Mouse (Mus musculus): Measurements from ENCODE around the gene Slc38a4. TPM values are rescaled to one million over a fixed set of nuclear protein-coding genes. Genes with fewer than 3 reads are reported as not detected.

Slc38a4 gene
- polyA plus RNA-seq, 1 experiment from 2014 or later, result 4.1 TPM

DNA sequence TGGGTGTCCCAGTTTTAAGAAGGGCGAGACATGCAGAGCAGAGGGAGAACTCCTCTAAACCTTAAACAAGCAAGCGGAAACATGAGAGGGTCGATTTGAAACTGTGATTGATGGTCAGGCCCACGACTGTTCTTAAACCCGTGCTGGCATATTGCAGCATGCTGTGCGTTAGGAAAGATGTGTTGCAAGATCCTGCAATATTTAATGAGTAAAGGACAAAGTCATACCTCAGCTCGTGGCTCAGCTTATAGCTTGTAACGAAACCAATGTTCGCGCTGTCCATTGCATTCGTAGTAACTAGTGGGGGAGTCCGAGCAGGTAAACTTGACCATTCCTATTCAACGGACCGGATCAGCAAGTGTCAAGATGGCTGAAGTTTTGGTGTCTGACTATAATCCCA, 4.3 kb upstream of the Slc38a4 start:
- Histone ChIP-seq H3K4me3 (ENCODE audit: low read depth, low read length) (no peak overlapping the region), H3K36me3 (ENCODE audit: control insufficient read depth, insufficient read depth, low read length) (no peaks in the 10 kb centered on the region), H3K9me3 (replicated peaks; ENCODE audit: control insufficient read depth, low read length, poor library complexity, severe bottlenecking) (no peaks in the 10 kb centered on the region; the same call in 1 of the 2 replicates), H3K27ac (ENCODE audit: low read length) (no peak overlapping the region), H3K4me1 (ENCODE audit: control insufficient read depth, insufficient read depth, low read length) (no peaks in the 10 kb centered on the region), H3K4me2 (ENCODE audit: low read length) (no peak overlapping the region), H3K9ac (ENCODE audit: low read depth, low read length) (no peak overlapping the region), H3K27me3 (ENCODE audit: control insufficient read depth, insufficient read depth, low read depth, low read length) (no peaks in the 10 kb centered on the region)
- ATAC-seq, result no peak
- 95% methylated on average over 14 of the region's 14 CpGs for WGBS

GRCm38 (mm10) chr15:97059071-97060041, 3.6 kb upstream of the Slc38a4 start:
- H3K4me1 ChIP-seq (ENCODE audit: control insufficient read depth, insufficient read depth, low read length), result no peaks in the 10 kb centered on the region
- no peaks in the 10 kb centered on the region for H3K27me3 ChIP-seq (ENCODE audit: control insufficient read depth, insufficient read depth, low read depth, low read length)
- H3K9me3 ChIP-seq (replicated peaks; ENCODE audit: control insufficient read depth, low read length, poor library complexity, severe bottlenecking), result peaks cover 2% of the 10 kb centered on the region; the same call in 1 of the 2 replicates
- no peak overlapping the region for H3K27ac ChIP-seq (ENCODE audit: low read length)
- no peak overlapping the region for H3K4me2 ChIP-seq (ENCODE audit: low read length)
- no peak for ATAC-seq
- H3K36me3 ChIP-seq (ENCODE audit: control insufficient read depth, insufficient read depth, low read length), result no peaks in the 10 kb centered on the region
- 91% methylated on average over 24 of the region's 24 CpGs for WGBS
- H3K4me3 ChIP-seq (ENCODE audit: low read depth, low read length), result no peak overlapping the region
- no peak overlapping the region for H3K9ac ChIP-seq (ENCODE audit: low read depth, low read length)

DNA sequence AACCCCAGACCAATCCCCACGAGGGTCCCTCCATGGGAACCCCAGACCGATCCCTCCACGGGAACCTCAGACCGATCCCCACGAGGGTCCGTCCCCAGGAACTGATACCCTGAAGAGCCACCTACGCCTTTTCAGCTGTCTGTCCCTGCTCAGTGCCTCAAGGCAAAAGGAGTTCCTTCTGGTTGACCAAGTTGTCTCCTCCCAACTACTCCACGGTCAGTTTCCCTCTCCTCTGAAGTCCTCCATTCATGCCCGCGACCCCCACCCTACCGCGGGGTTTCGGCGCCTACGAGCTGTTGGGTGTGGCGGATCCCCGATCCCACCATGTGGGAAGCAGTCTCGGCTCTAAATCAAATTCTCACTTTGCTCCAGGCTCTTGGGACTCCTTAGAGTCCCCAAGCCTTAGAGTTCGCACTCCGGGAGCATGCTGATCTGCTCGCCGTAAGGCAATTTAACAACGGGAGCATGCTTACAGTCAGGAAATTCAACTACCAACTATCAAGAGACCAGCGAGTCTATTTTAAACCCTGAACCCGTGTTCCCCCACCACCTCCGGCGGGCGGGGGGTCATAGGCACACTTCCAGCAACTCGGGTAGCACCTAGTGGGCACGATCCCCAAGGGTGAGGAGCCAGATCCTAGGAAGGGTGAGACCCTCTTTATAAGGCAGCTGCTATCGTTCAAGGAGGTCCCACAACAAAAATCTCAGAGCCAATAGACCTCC, 828 bp downstream of the Slc38a4 start:
- Histone ChIP-seq H3K4me1 (ENCODE audit: control insufficient read depth, insufficient read depth, low read length) (no peaks in the 10 kb centered on the region), H3K9ac (ENCODE audit: low read depth, low read length) (peak overlapping the region; percentile 25)
- 44% methylated on average over 31 of the region's 31 CpGs for WGBS

DNA sequence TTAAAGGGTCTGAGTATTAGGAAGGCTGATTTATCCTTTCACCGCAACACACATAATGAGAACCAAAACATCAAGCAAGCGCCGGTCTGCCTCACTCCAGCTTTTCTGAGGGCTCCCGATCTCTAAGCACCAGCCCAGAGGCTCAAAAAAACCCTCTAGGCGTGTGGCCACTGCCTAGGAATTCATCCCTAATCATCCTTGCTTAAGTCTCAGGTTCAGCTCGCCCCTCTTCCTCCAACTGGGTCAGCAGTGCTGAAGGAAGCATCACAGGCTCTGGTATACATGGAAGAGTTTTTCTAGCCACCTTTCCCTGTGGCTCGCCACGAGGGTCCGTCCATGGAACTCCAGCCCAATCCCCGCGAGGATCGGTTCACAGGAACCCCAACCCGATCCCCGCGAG, 1.6 kb downstream of the Slc38a4 start:
- Histone ChIP-seq H3K27ac (ENCODE audit: low read length) (no peak overlapping the region), H3K4me3 (ENCODE audit: low read depth, low read length) (peak overlapping the region; percentile 33), H3K27me3 (ENCODE audit: control insufficient read depth, insufficient read depth, low read depth, low read length) (no peaks in the 10 kb centered on the region), H3K9me3 (replicated peaks; ENCODE audit: control insufficient read depth, low read length, poor library complexity, severe bottlenecking) (peaks cover 4% of the 10 kb centered on the region; the same call in 1 of the 2 replicates), H3K36me3 (ENCODE audit: control insufficient read depth, insufficient read depth, low read length) (no peaks in the 10 kb centered on the region), H3K4me1 (ENCODE audit: control insufficient read depth, insufficient read depth, low read length) (no peaks in the 10 kb centered on the region), H3K4me2 (ENCODE audit: low read length) (peak overlapping the region; percentile 67), H3K9ac (ENCODE audit: low read depth, low read length) (peak overlapping the region; percentile 8; the same call in 1 of the 2 replicates)
- WGBS, result 49% methylated on average over 15 of the region's 15 CpGs
- no peak for ATAC-seq

More for the DNA sequence above, 828 bp downstream of the Slc38a4 start:
- Histone ChIP-seq H3K9me3 (replicated peaks; ENCODE audit: control insufficient read depth, low read length, poor library complexity, severe bottlenecking) (peaks cover 4% of the 10 kb centered on the region; the same call in 1 of the 2 replicates), H3K27ac (ENCODE audit: low read length) (no peak overlapping the region), H3K4me2 (ENCODE audit: low read length) (peak overlapping the region; percentile 67), H3K4me3 (ENCODE audit: low read depth, low read length) (peak overlapping the region; percentile 33), H3K27me3 (ENCODE audit: control insufficient read depth, insufficient read depth, low read depth, low read length) (no peaks in the 10 kb centered on the region), H3K36me3 (ENCODE audit: control insufficient read depth, insufficient read depth, low read length) (no peaks in the 10 kb centered on the region)
- no peak for ATAC-seq

DNA sequence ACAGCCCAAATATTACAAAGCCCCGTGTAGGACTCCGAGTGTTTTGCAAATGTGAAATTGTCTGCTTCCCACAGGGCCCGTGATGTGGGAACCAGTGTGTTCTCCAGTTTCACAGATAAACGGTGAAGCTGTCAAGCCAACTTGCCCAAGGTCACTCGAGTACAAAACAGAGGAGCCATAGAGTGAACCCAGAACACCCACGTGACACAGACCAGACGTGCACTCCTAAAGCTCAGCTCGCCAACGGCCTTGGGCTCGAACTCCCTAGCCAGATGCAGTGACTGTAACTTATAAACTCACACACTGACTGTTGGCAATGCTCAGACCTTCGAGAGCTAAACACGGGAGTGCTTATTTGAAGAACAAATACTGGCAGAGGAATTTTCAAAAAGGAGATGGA, 5.3 kb downstream of the Slc38a4 start:
- H3K9me3 ChIP-seq (replicated peaks; ENCODE audit: control insufficient read depth, low read length, poor library complexity, severe bottlenecking), result peaks cover 4% of the 10 kb centered on the region; the same call in 1 of the 2 replicates
- H3K4me2 ChIP-seq (ENCODE audit: low read length), result no peak overlapping the region
- H3K4me1 ChIP-seq (ENCODE audit: control insufficient read depth, insufficient read depth, low read length), result no peaks in the 10 kb centered on the region
- H3K27me3 ChIP-seq (ENCODE audit: control insufficient read depth, insufficient read depth, low read depth, low read length), result no peaks in the 10 kb centered on the region
- H3K27ac ChIP-seq (ENCODE audit: low read length), result no peak overlapping the region
- no peak for ATAC-seq
- H3K9ac ChIP-seq (ENCODE audit: low read depth, low read length), result no peak overlapping the region
- 79% methylated on average over 12 of the region's 12 CpGs for WGBS
- H3K4me3 ChIP-seq (ENCODE audit: low read depth, low read length), result no peak overlapping the region
- H3K36me3 ChIP-seq (ENCODE audit: control insufficient read depth, insufficient read depth, low read length), result no peaks in the 10 kb centered on the region

GRCm38 (mm10) chr15:97050011-97050410, 5.7 kb downstream of the Slc38a4 start:
- H3K27me3 ChIP-seq (ENCODE audit: control insufficient read depth, insufficient read depth, low read depth, low read length), result no peaks in the 10 kb centered on the region
- H3K9me3 ChIP-seq (replicated peaks; ENCODE audit: control insufficient read depth, low read length, poor library complexity, severe bottlenecking), result peaks cover 4% of the 10 kb centered on the region; the same call in 1 of the 2 replicates
- no peaks in the 10 kb centered on the region for H3K4me1 ChIP-seq (ENCODE audit: control insufficient read depth, insufficient read depth, low read length)
- H3K36me3 ChIP-seq (ENCODE audit: control insufficient read depth, insufficient read depth, low read length), result no peaks in the 10 kb centered on the region
- 73% methylated on average over 10 of the region's 10 CpGs for WGBS
- no peak overlapping the region for H3K27ac ChIP-seq (ENCODE audit: low read length)
- no peak for ATAC-seq
- H3K4me2 ChIP-seq (ENCODE audit: low read length), result no peak overlapping the region
- no peak overlapping the region for H3K9ac ChIP-seq (ENCODE audit: low read depth, low read length)
- H3K4me3 ChIP-seq (ENCODE audit: low read depth, low read length), result no peak overlapping the region

DNA sequence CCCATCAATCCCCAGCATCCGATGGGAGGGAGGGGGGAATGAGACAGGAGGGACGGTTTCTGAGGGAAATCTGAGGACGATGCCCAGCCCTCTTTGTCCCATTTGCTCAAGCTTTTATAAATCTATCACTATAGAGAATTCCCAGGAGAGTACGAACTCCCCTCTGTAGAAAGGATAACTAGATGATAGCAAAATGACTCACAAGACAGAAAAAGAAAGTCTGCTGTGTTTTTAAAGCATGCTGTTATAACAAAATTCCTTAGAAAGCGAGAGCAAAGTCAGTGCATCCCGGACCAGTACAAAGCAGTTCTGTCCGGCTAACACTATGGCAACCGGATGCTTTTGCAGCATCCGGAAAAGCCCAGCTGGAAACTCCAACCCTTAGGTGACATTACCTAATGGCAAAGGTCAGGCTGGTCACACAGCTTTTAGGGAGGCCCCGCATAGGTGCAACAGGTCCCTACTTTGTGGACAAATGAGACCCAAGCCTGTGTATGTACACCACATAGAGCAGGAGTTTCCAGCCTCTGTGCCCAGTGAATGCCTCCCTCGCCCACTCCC, 6.4 kb downstream of the Slc38a4 start:
- H3K4me2 ChIP-seq (ENCODE audit: low read length), result no peak overlapping the region

DNA sequence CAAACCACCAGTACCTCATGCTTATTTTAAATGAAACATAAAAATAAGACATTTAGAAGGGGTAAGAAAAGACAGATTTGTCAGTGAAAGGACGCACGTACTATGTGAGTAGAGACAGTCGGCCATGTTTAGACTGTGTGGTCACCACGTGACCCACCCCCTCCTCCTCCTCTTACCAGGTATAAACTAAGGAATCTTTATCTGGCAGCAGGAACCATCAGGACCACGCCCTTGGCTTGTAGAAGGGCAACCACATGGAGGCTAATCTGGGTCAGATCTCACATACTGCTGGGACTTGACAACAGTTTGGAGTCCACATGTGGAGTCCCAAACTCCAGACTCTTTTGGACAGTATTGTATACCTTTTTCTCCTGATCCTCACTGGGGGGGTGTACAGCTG, 7.5 kb downstream of the Slc38a4 start:
- H3K9me3 ChIP-seq (replicated peaks; ENCODE audit: control insufficient read depth, low read length, poor library complexity, severe bottlenecking), result no peaks in the 10 kb centered on the region
- H3K27me3 ChIP-seq (ENCODE audit: control insufficient read depth, insufficient read depth, low read depth, low read length), result no peaks in the 10 kb centered on the region
- 83% methylated on average over 5 of the region's 5 CpGs for WGBS
- no peak overlapping the region for H3K27ac ChIP-seq (ENCODE audit: low read length)
- no peaks in the 10 kb centered on the region for H3K4me1 ChIP-seq (ENCODE audit: control insufficient read depth, insufficient read depth, low read length)
- no peak overlapping the region for H3K4me2 ChIP-seq (ENCODE audit: low read length)
- no peak for ATAC-seq
- no peak overlapping the region for H3K9ac ChIP-seq (ENCODE audit: low read depth, low read length)
- no peaks in the 10 kb centered on the region for H3K36me3 ChIP-seq (ENCODE audit: control insufficient read depth, insufficient read depth, low read length)
- H3K4me3 ChIP-seq (ENCODE audit: low read depth, low read length), result no peak overlapping the region

More for the DNA sequence above, 6.4 kb downstream of the Slc38a4 start:
- Histone ChIP-seq H3K9ac (ENCODE audit: low read depth, low read length) (no peak overlapping the region), H3K27me3 (ENCODE audit: control insufficient read depth, insufficient read depth, low read depth, low read length) (no peaks in the 10 kb centered on the region), H3K27ac (ENCODE audit: low read length) (no peak overlapping the region), H3K4me1 (ENCODE audit: control insufficient read depth, insufficient read depth, low read length) (no peaks in the 10 kb centered on the region), H3K4me3 (ENCODE audit: low read depth, low read length) (no peak overlapping the region), H3K36me3 (ENCODE audit: control insufficient read depth, insufficient read depth, low read length) (no peaks in the 10 kb centered on the region), H3K9me3 (replicated peaks; ENCODE audit: control insufficient read depth, low read length, poor library complexity, severe bottlenecking) (0 out of 2 replicates have a peak, but pooled peaks cover 2% of the 10 kb centered on the region)
- no peak for ATAC-seq
- 56% methylated on average over 11 of the region's 11 CpGs for WGBS

Measured in midbrain, embryonic 16.5 days (tissue).